Mouse (Mus musculus) hindbrain, embryonic 13.5 days (tissue): ENCODE measurements around the gene Chd3. TPM values are rescaled to one million over a fixed set of nuclear protein-coding genes. Genes with fewer than 3 reads are reported as not detected.
A peak's percentile ranks its signal among the peaks of the same experiment; 100 is the strongest.
"Not testable (repeated sequence)": the region's sequence is repeated elsewhere in the genome, so short reads cannot be mapped to it uniquely, and the experiment has no call there.

ENCODE experiments used
- ATAC-seq: fragments of 200-750 bp; cut with Nextera tagmentation; 2 replicates; pipeline ENCODE4 v1.8.0; 2017; ENCODE audit warnings: moderate TSS enrichment; ENCODE audit not compliant: low FRiP score
- H3K27ac ChIP-seq: fragments of 300-500 bp; sonication (generic); 2 replicates; pipeline ENCODE4 v1.5.1; 2015; ENCODE audit warnings: inconsistent platforms, mild to moderate bottlenecking, moderate library complexity
- H3K27me3 ChIP-seq: fragments of 300-500 bp; sonication (generic); 2 replicates; pipeline ENCODE4 v1.6.1; 2015; ENCODE audit warnings: mild to moderate bottlenecking, inconsistent platforms
- H3K36me3 ChIP-seq: fragments of 300-500 bp; sonication (generic); 2 replicates; pipeline ENCODE4 v1.6.1; 2015; ENCODE audit warnings: mild to moderate bottlenecking, inconsistent platforms
- H3K4me1 ChIP-seq: fragments of 300-500 bp; sonication (generic); replicated peaks from 2 replicates; pipeline ENCODE4 v1.6.1; 2015; ENCODE audit warnings: inconsistent platforms
- H3K4me2 ChIP-seq: fragments of 300-500 bp; sonication (generic); 2 replicates; pipeline ENCODE4 v1.6.1; 2015; ENCODE audit warnings: inconsistent platforms, mild to moderate bottlenecking, moderate library complexity
- H3K4me3 ChIP-seq: fragments of 300-500 bp; sonication (generic); 2 replicates; pipeline ENCODE4 v1.5.1; 2015; ENCODE audit warnings: mild to moderate bottlenecking, inconsistent platforms
- H3K9ac ChIP-seq: fragments of 300-500 bp; sonication (generic); 2 replicates; pipeline ENCODE4 v1.6.1; 2015; ENCODE audit warnings: mild to moderate bottlenecking, inconsistent platforms
- H3K9me3 ChIP-seq: fragments of 300-500 bp; sonication (generic); 2 replicates; pipeline ENCODE4 v1.6.1; 2016; ENCODE audit warnings: inconsistent platforms
- WGBS: fragments of 180-500 bp; shearing (Covaris S2); methylation state at CpG from one replicate; pipeline ENCODE4 v1.1.7; 2015; 5-methylcytosine and 5-hydroxymethylcytosine counted together
- polyA plus RNA-seq: library from polyadenylated mRNA; unstranded; fragments of >200 nt; fragmentation: Nextera tagmentation; extraction: Ambion mirVana; gene quantifications from 2 replicates; pipeline ENCODE4 v1.2.1, GENCODE M21; 2015

The Chd3 gene
- polyA plus RNA-seq, 1 experiment from 2014 or later: 92.4 TPM

- H3K4me1 ChIP-seq: peaks cover 38% of the 10 kb centered on the region
- peak overlapping the region; percentile 98 for H3K27ac ChIP-seq
- H3K4me3 ChIP-seq: peak overlapping the region; percentile 66
- peaks cover 23% of the 10 kb centered on the region for H3K27me3 ChIP-seq
- peak overlapping the region; percentile 80 for H3K4me2 ChIP-seq
- under 1% methylated on average over 48 of the region's 48 CpGs for WGBS
- H3K36me3 ChIP-seq: peaks cover 31% of the 10 kb centered on the region
- ATAC-seq: peak; percentile 90
- no peaks in the 10 kb centered on the region for H3K9me3 ChIP-seq
- peak overlapping the region; percentile 87 for H3K9ac ChIP-seq
Measured at GRCm38 (mm10) chr11:69395634-69396373, 26.6 kb upstream of the Chd3 start.

GRCm38 (mm10) chr11:69395235-69395633 lies 26.0 kb upstream of the Chd3 start, which contains the start of the genes Naa38 and Cyb5d1:
Gene Naa38 (plus strand): TSS chr11:69395487.
Gene Cyb5d1 (minus strand): TSS chr11:69395631.
- H3K9me3 ChIP-seq: not testable (repeated sequence)
- H3K4me1 ChIP-seq: peaks cover 38% of the 10 kb centered on the region
- peaks cover 18% of the 10 kb centered on the region for H3K27me3 ChIP-seq
- peak within 1 kb of the TSS; percentile 87 for H3K9ac ChIP-seq
- WGBS: under 1% methylated on average over 24 of the region's 24 CpGs
- peak within 1 kb of the TSS; percentile 66 for H3K4me3 ChIP-seq
- H3K27ac ChIP-seq: peak within 1 kb of the TSS; percentile 98
- peaks cover 26% of the 10 kb centered on the region for H3K36me3 ChIP-seq
- ATAC-seq: peak; percentile 80
- peak within 1 kb of the TSS; percentile 80 for H3K4me2 ChIP-seq

GRCm38 (mm10) chr11:69394591-69395167 lies 25.5 kb upstream of the Chd3 start:
- peak overlapping the region; percentile 87 for H3K9ac ChIP-seq
- WGBS: 3% methylated on average over 31 of the region's 31 CpGs
- H3K9me3 ChIP-seq: not testable (repeated sequence)
- peak; percentile 21; the same call in 1 of the 2 replicates for ATAC-seq
- peaks cover 38% of the 10 kb centered on the region for H3K4me1 ChIP-seq
- H3K27me3 ChIP-seq: peaks cover 12% of the 10 kb centered on the region
- H3K4me2 ChIP-seq: peak overlapping the region; percentile 80
- H3K27ac ChIP-seq: peak overlapping the region; percentile 98
- H3K36me3 ChIP-seq: peaks cover 20% of the 10 kb centered on the region
- H3K4me3 ChIP-seq: peak overlapping the region; percentile 66

GRCm38 (mm10) chr11:69390400-69391034 lies 21.3 kb upstream of the Chd3 start:
- no peaks in the 10 kb centered on the region for H3K9me3 ChIP-seq
- ATAC-seq: 0 out of 2 replicates have a peak, but pooled peaks have one; percentile 14
- H3K27me3 ChIP-seq: no peaks in the 10 kb centered on the region
- no peak overlapping the region for H3K4me3 ChIP-seq
- no peak overlapping the region for H3K9ac ChIP-seq
- no peak overlapping the region for H3K4me2 ChIP-seq
- 54% methylated on average over 10 of the region's 10 CpGs for WGBS
- H3K36me3 ChIP-seq: no peaks in the 10 kb centered on the region; the same call in 1 of the 2 replicates
- H3K4me1 ChIP-seq: peaks cover 12% of the 10 kb centered on the region
- H3K27ac ChIP-seq: no peak overlapping the region

- no peak overlapping the region for H3K9ac ChIP-seq
- H3K9me3 ChIP-seq: no peaks in the 10 kb centered on the region
- no peak overlapping the region for H3K27ac ChIP-seq
- ATAC-seq: 0 out of 2 replicates have a peak, but pooled peaks have one; percentile 15
- H3K36me3 ChIP-seq: no peaks in the 10 kb centered on the region; the same call in 1 of the 2 replicates
- WGBS: 64% methylated on average over 14 of the region's 14 CpGs
- no peaks in the 10 kb centered on the region for H3K27me3 ChIP-seq
- no peak overlapping the region for H3K4me2 ChIP-seq
- no peak overlapping the region for H3K4me3 ChIP-seq
- H3K4me1 ChIP-seq: peaks cover 12% of the 10 kb centered on the region
Measured at GRCm38 (mm10) chr11:69389531-69390399, 20.6 kb upstream of the Chd3 start.

- no peak for ATAC-seq
- Histone ChIP-seq H3K27ac (no peak overlapping the region), H3K9ac (no peak overlapping the region), H3K9me3 (no peaks in the 10 kb centered on the region), H3K27me3 (no peaks in the 10 kb centered on the region), H3K36me3 (no peaks in the 10 kb centered on the region; the same call in 1 of the 2 replicates), H3K4me1 (peaks cover 6% of the 10 kb centered on the region; the same call in 1 of the 2 replicates), H3K4me2 (no peak overlapping the region), H3K4me3 (no peak overlapping the region)
- WGBS: 97% methylated on average over 4 of the region's 4 CpGs
Measured at GRCm38 (mm10) chr11:69388680-69389079, 19.5 kb upstream of the Chd3 start.

- 83% methylated on average over 7 of the region's 7 CpGs for WGBS
- no peak for ATAC-seq
- Histone ChIP-seq H3K36me3 (no peaks in the 10 kb centered on the region; the same call in 1 of the 2 replicates), H3K4me3 (no peak overlapping the region), H3K9me3 (no peaks in the 10 kb centered on the region), H3K27me3 (no peaks in the 10 kb centered on the region), H3K4me1 (peaks cover 6% of the 10 kb centered on the region; the same call in 1 of the 2 replicates), H3K4me2 (no peak overlapping the region), H3K27ac (no peak overlapping the region), H3K9ac (no peak overlapping the region)
Measured at GRCm38 (mm10) chr11:69386758-69387157, 17.6 kb upstream of the Chd3 start.

GRCm38 (mm10) chr11:69384979-69385378 lies 15.8 kb upstream of the Chd3 start:
- Histone ChIP-seq H3K9me3 (no peaks in the 10 kb centered on the region), H3K27me3 (no peaks in the 10 kb centered on the region), H3K4me2 (no peak overlapping the region), H3K36me3 (no peaks in the 10 kb centered on the region), H3K4me1 (peaks cover 5% of the 10 kb centered on the region; the same call in 1 of the 2 replicates), H3K9ac (0 out of 2 replicates have a peak overlapping the region, but pooled peaks have one; percentile 1), H3K27ac (no peak overlapping the region), H3K4me3 (no peak overlapping the region)
- WGBS: 82% methylated on average over 6 of the region's 6 CpGs
- no peak for ATAC-seq

GRCm38 (mm10) chr11:69382478-69383105 lies 13.4 kb upstream of the Chd3 start:
- no peak overlapping the region for H3K4me2 ChIP-seq
- no peak overlapping the region for H3K4me3 ChIP-seq
- no peaks in the 10 kb centered on the region for H3K4me1 ChIP-seq
- H3K27me3 ChIP-seq: no peaks in the 10 kb centered on the region
- 0 out of 2 replicates have a peak overlapping the region, but pooled peaks have one; percentile 0 for H3K9ac ChIP-seq
- no peak overlapping the region for H3K27ac ChIP-seq
- ATAC-seq: no peak
- H3K36me3 ChIP-seq: peaks cover 6% of the 10 kb centered on the region; the same call in 1 of the 2 replicates
- H3K9me3 ChIP-seq: no peaks in the 10 kb centered on the region
- 68% methylated on average over 10 of the region's 10 CpGs for WGBS

- Histone ChIP-seq H3K36me3 (peaks cover 6% of the 10 kb centered on the region; the same call in 1 of the 2 replicates), H3K27ac (no peak overlapping the region), H3K4me3 (no peak overlapping the region), H3K9ac (no peak overlapping the region), H3K4me1 (no peaks in the 10 kb centered on the region), H3K9me3 (no peaks in the 10 kb centered on the region), H3K4me2 (no peak overlapping the region), H3K27me3 (no peaks in the 10 kb centered on the region)
- ATAC-seq: no peak
- WGBS: 84% methylated on average over 6 of the region's 6 CpGs
Measured at GRCm38 (mm10) chr11:69381356-69381755, 12.2 kb upstream of the Chd3 start.

GRCm38 (mm10) chr11:69379600-69379999 lies 10.4 kb upstream of the Chd3 start:
- H3K4me1 ChIP-seq: no peaks in the 10 kb centered on the region
- no peak overlapping the region for H3K9ac ChIP-seq
- H3K36me3 ChIP-seq: peaks cover 10% of the 10 kb centered on the region
- ATAC-seq: no peak
- no peak overlapping the region for H3K4me2 ChIP-seq
- no peaks in the 10 kb centered on the region for H3K9me3 ChIP-seq
- H3K27me3 ChIP-seq: no peaks in the 10 kb centered on the region
- WGBS: 92% methylated on average over 3 of the region's 3 CpGs
- no peak overlapping the region for H3K4me3 ChIP-seq
- no peak overlapping the region for H3K27ac ChIP-seq
